Mouse (Mus musculus) E14TG2a.4 (cell line): Measurements from ENCODE around the gene Clrn1.

Experiments used
- CTCF ChIP-seq: conservative IDR thresholded peaks from 2 replicates; pipeline ENCODE4 v1.5.1; 2014; ENCODE audit warnings: low read length
- NANOG ChIP-seq: IDR thresholded peaks from 2 replicates; pipeline ENCODE4 v1.6.1; 2014; ENCODE audit warnings: borderline replicate concordance, low read length, mixed read lengths

- TF ChIP-seq CTCF (no peak), NANOG (no peak)
These were observed 9.4 kb upstream of the Clrn1 start for GRCm38 (mm10) chr3:58894529-58894928.
